Mouse (Mus musculus) erythroblast, embryonic 14.5 days (primary cell): Measurements from ENCODE around the gene Rtn4rl1. TPM values are rescaled to one million over a fixed set of nuclear protein-coding genes. Genes with fewer than 3 reads are reported as not detected.

ENCODE experiments used
- H3K27me3 ChIP-seq: 2 replicates; pipeline ENCODE4 v1.6.1; 2012; ENCODE audit warnings: inconsistent platforms; ENCODE audit not compliant: control insufficient read depth
- H3K36me3 ChIP-seq: 2 replicates; pipeline ENCODE4 v1.6.1; 2012; ENCODE audit warnings: mild to moderate bottlenecking, inconsistent platforms; ENCODE audit not compliant: control insufficient read depth
- H3K4me1 ChIP-seq: 2 replicates; pipeline ENCODE4 v1.6.1; 2012; ENCODE audit warnings: inconsistent platforms; ENCODE audit not compliant: control insufficient read depth
- H3K4me3 ChIP-seq: replicated peaks from 2 replicates; pipeline ENCODE3; 2012; ENCODE audit warnings: moderate library complexity, mild to moderate bottlenecking, inconsistent platforms
- H3K9me3 ChIP-seq: 2 replicates; pipeline ENCODE4 v1.6.1; 2012; ENCODE audit warnings: low read length, inconsistent platforms, mixed read lengths; ENCODE audit not compliant: control insufficient read depth
- GATA1 ChIP-seq: IDR thresholded peaks from 2 replicates; pipeline ENCODE4 v1.6.1; 2012; ENCODE audit warnings: low read length, inconsistent platforms, mixed read lengths
- TAL1 ChIP-seq: IDR thresholded peaks from 3 replicates; pipeline ENCODE4 v1.6.1; 2012; ENCODE audit warnings: low read length, inconsistent platforms, mixed read lengths
- polyA plus RNA-seq: library from polyadenylated mRNA; stranded (reverse); fragments of >175 nt; gene quantifications from 2 replicates; pipeline ENCODE4 v1.2.3, GENCODE M21; 2012

Rtn4rl1 gene
- polyA plus RNA-seq, 1 experiment = not detected

- H3K27me3 ChIP-seq = peaks cover 48% of the 10 kb centered on the region
- H3K4me1 ChIP-seq = peaks cover 12% of the 10 kb centered on the region
- H3K36me3 ChIP-seq = no peaks in the 10 kb centered on the region
- H3K9me3 ChIP-seq = no peaks in the 10 kb centered on the region
- no peak overlapping the region for H3K4me3 ChIP-seq
- TF ChIP-seq GATA1 = no peak
- TF ChIP-seq TAL1 = no peak
Observed at GRCm38 (mm10) chr11:75201721-75202120, 8.1 kb downstream of the Rtn4rl1 start.

GRCm38 (mm10) chr11:75203926-75204325, 10.3 kb downstream of the Rtn4rl1 start:
- no peaks in the 10 kb centered on the region for H3K36me3 ChIP-seq
- H3K27me3 ChIP-seq = peaks cover 26% of the 10 kb centered on the region
- peaks cover 11% of the 10 kb centered on the region for H3K4me1 ChIP-seq
- TF ChIP-seq TAL1 = no peak
- no peak for TF ChIP-seq GATA1
- no peaks in the 10 kb centered on the region for H3K9me3 ChIP-seq
- H3K4me3 ChIP-seq = no peak overlapping the region

- Histone ChIP-seq H3K36me3 (no peaks in the 10 kb centered on the region), H3K9me3 (no peaks in the 10 kb centered on the region), H3K4me1 (peaks cover 16% of the 10 kb centered on the region), H3K27me3 (peaks cover 20% of the 10 kb centered on the region), H3K4me3 (no peak overlapping the region)
- no peak for TF ChIP-seq TAL1
- no peak for TF ChIP-seq GATA1
Observed at GRCm38 (mm10) chr11:75204472-75204871, 10.9 kb downstream of the Rtn4rl1 start.

- Histone ChIP-seq H3K4me1 (peaks cover 33% of the 10 kb centered on the region), H3K4me3 (no peak overlapping the region), H3K36me3 (no peaks in the 10 kb centered on the region), H3K9me3 (no peaks in the 10 kb centered on the region), H3K27me3 (peaks cover 6% of the 10 kb centered on the region; the same call in 1 of the 2 replicates)
- TF ChIP-seq GATA1 (no peak), TAL1 (no peak)
Observed at GRCm38 (mm10) chr11:75206347-75206746, 12.8 kb downstream of the Rtn4rl1 start.

- H3K4me1 ChIP-seq = peaks cover 43% of the 10 kb centered on the region
- TF ChIP-seq TAL1 (no peak), GATA1 (no peak)
Observed at GRCm38 (mm10) chr11:75209363-75209762, 15.8 kb downstream of the Rtn4rl1 start.

GRCm38 (mm10) chr11:75210093-75210492, 16.5 kb downstream of the Rtn4rl1 start:
- Histone ChIP-seq H3K36me3 (no peaks in the 10 kb centered on the region), H3K9me3 (no peaks in the 10 kb centered on the region), H3K4me3 (peak overlapping the region; percentile 27), H3K27me3 (peaks cover 17% of the 10 kb centered on the region), H3K4me1 (peaks cover 43% of the 10 kb centered on the region)
- TF ChIP-seq TAL1 (no peak), GATA1 (no peak)

More at GRCm38 (mm10) chr11:75209363-75209762, 15.8 kb downstream of the Rtn4rl1 start:
- H3K4me3 ChIP-seq = no peak overlapping the region
- H3K9me3 ChIP-seq = no peaks in the 10 kb centered on the region
- H3K36me3 ChIP-seq = no peaks in the 10 kb centered on the region
- peaks cover 11% of the 10 kb centered on the region for H3K27me3 ChIP-seq

- H3K36me3 ChIP-seq = no peaks in the 10 kb centered on the region
- no peak for TF ChIP-seq TAL1
- TF ChIP-seq GATA1 = no peak
- H3K27me3 ChIP-seq = peaks cover 24% of the 10 kb centered on the region
- H3K4me3 ChIP-seq = no peak overlapping the region
- H3K4me1 ChIP-seq = peaks cover 42% of the 10 kb centered on the region
- H3K9me3 ChIP-seq = no peaks in the 10 kb centered on the region
Observed at GRCm38 (mm10) chr11:75210755-75211154, 17.2 kb downstream of the Rtn4rl1 start.

GRCm38 (mm10) chr11:75212031-75212667, 18.6 kb downstream of the Rtn4rl1 start:
- H3K4me3 ChIP-seq = no peak overlapping the region
- TF ChIP-seq GATA1 = no peak
- TF ChIP-seq TAL1 = no peak
- H3K27me3 ChIP-seq = peaks cover 34% of the 10 kb centered on the region
- H3K9me3 ChIP-seq = no peaks in the 10 kb centered on the region
- H3K4me1 ChIP-seq = peaks cover 40% of the 10 kb centered on the region
- H3K36me3 ChIP-seq = no peaks in the 10 kb centered on the region

- H3K36me3 ChIP-seq = no peaks in the 10 kb centered on the region
- TF ChIP-seq TAL1 (no peak), GATA1 (no peak)
- H3K27me3 ChIP-seq = peaks cover 38% of the 10 kb centered on the region
- no peaks in the 10 kb centered on the region for H3K9me3 ChIP-seq
- peaks cover 40% of the 10 kb centered on the region for H3K4me1 ChIP-seq
- H3K4me3 ChIP-seq = no peak overlapping the region
Observed at GRCm38 (mm10) chr11:75212876-75213275, 19.3 kb downstream of the Rtn4rl1 start.
